Mouse (Mus musculus): ENCODE results near the gene Ripply1.

DNA sequence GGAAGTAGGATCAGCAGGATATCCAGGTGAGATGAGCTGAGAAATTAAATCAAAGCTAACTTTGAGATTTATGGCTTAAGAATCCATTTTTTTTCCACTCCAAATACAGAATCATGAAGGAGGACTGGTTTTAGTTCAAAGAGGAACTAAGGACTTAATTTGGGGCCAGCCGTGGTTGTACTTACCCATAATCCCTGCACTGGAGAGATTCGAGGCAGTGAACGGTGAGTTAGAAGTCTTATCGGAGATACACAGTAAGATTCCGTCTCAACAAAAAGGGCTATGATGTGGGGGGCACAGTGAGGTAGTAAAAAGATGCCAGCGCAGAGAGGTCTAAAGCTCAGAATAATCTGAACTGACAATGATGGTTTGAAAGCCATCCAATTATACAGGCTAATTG, 13.9 kb upstream of the Ripply1 start:
- TF ChIP-seq CTCF (IDR thresholded peaks at IDR 0.05; ENCODE audit: control insufficient read depth, insufficient read depth, low read length) (no peak), POLR2A (IDR thresholded peaks at IDR 0.05; ENCODE audit: borderline replicate concordance, control insufficient read depth, low read depth, low read length) (no peak)
